Mouse (Mus musculus) right cerebral cortex, postnatal 10 days (tissue): ENCODE data around the gene Plekhh3.
A peak's percentile ranks its signal among the peaks of the same experiment; 100 is the strongest.
"Not testable (repeated sequence)": the region's sequence is repeated elsewhere in the genome, so short reads cannot be mapped to it uniquely, and the experiment has no call there.

Experiments
- DNase-seq, 2 experiments: peaks; one replicate each; pipeline ENCODE4 v3.0.0; 2021; ENCODE audit warnings: low spot score in 2 of 2

Plekhh3 gene

DNA sequence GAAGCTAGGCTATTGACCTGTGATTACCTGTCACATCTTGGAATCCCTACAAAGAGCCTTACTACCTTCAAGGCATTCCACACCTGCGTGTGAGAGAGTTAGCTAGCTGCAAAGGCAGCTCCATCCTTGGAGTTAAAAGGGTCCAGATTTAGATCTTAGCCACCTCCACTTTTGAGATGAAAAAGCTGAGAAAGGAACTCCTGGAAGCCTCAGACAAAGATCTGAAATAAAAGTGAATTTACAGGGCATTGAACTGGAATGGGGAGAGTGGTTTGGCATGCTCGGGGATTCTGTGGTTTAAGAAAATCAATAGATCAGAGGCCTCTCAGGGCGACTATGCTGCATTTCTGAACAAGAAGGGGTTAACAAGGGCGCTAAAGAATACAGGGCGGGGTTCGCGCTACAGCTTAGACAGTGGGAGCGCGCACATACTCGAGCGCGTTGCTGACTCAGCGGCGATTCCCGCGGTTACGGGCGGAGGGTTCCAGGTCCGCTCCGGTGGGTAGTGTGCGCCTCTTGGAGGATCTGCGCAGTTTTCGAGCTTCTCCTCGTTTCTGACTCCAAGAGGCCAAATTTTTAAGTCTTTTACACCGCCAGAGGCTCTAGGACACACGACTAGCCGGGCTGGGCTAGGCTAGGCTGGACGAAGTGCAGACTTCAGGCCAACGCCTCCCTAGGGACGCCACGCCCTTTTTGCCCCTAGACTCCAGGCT lies 726 bp upstream of the Plekhh3 start:
- peak; percentile 85 to 86 for DNase-seq

GRCm38 (mm10) chr11:101170354-101170810 lies 769 bp downstream of the Plekhh3 start, which contains the start of gene Cntnap1:
Cntnap1 (plus strand) TSS chr11:101170523.
- peak in 1 of 2 experiments; percentile 49 for DNase-seq

- DNase-seq, result no peak
Observed at GRCm38 (mm10) chr11:101169301-101170107, 1.6 kb downstream of the Plekhh3 start.

- no peak for DNase-seq
Observed at GRCm38 (mm10) chr11:101168301-101168980, 2.7 kb downstream of the Plekhh3 start.

DNA sequence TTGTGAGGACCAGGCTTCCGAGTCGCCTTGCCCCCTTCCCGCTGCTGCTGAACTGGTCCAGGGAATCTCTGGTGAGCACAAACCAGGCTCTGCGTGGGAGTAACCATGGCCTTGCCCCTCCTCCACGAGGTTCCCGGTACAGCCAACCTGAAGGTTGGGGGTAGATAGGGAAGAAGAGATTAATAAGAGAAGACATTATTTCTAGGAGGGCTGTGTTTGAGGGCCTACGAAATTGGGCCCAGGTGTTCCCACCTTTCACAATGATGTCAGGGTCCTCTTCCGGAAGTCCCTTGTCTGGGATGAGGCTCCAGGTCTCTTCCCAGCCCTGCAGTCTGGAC lies 3.2 kb downstream of the Plekhh3 start:
- no peak for DNase-seq

DNA sequence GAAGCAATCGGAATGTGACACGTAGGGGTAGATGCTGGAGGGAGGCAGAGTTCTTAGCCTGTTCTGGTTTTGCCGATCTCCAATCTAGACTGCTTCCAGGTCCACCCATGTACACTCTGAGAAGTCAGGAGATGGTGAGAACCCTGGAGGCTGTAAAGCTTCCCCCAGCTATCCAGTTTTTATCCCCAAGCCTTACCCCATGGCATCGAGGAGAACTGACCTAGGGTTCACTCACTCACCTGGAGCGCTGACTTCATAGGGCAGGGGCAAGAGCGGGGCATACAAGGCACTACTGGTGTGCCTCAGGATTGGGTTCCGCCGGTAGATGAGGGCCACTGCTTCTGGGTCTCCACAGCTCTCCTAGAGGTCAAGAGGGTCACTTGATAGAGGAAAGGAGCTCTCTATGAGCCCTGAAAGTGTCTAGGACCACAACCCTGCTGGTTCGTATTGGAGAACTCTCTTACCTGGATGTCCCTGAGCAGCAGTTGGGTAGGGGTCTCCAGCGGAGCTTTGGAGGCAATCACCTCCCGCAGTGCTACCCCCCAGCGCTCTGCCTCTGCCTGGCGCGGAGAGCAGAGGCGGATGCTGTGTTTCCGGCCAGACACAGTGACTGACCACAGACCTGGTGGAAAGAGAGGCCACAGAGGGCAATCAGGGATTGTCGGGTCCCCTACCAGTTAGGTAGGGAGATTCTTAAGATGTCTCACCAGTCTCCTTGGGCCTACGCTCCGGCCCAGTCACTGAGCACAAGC lies 3.8 kb downstream of the Plekhh3 start:
- no peak for DNase-seq

DNA sequence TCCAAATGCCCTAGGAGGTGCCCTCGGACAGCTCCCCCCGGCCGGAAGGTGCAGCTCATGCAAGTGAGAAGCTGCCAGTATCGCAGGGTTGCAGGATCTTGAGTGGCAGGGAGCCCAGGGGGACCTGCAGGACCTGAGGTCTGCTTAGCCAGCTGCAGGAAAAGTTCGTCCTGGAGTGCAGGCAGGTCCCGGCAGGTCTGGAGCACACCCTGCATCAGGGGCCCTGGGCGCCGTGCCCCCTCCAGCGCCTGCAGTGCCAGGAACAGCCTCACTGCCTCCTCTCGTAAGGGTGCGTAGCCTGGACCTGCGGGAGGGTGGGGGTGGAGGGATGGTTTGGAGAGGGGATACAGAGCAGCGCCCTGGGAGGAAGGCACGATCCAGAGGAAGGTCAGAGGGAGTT lies 4.8 kb downstream of the Plekhh3 start:
- no peak for DNase-seq

DNA sequence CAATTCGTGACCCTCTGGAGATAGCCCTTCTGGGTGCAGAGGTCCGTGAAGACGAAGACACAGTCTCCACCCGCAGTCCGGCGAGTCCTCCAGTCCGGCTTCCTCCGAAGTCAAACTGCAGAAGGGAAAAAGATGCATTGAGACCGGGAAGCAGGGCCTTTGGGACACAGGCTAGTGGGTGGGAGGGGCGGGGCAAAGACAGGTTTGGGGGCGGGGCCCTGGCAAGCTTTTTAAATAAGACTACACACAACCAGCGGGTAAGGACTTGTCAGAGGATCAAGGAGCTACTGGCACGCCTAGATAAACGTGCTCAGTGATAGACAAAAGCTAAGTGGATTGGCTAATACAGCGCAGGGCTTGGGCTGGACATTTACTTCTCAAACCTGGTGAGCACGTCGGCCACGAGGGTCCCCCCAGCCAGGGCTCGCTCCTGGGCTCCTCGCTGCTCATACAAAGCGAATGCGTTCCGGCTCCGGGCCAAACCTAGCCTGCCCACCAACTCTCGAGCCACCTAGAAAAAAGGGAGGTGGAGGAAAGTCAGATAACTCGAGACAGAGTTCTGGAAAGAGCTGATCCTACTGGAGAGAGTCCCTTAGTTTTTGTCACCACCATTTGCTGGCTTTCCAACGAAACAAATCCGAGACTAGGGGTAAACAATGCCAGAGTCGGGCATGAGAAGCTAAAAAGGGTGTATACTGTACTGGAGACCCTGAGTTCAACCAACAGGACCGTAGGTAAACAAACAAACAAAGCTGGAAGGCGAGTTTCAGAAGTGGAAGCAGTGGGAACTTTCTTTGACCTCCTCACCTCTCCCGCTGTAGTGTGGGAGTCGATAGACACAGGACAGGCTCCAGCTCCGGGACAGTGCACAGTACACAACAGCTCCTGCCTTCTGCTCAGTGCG lies 6.2 kb downstream of the Plekhh3 start:
- peak in 1 of 2 experiments; percentile 24 for DNase-seq

DNA sequence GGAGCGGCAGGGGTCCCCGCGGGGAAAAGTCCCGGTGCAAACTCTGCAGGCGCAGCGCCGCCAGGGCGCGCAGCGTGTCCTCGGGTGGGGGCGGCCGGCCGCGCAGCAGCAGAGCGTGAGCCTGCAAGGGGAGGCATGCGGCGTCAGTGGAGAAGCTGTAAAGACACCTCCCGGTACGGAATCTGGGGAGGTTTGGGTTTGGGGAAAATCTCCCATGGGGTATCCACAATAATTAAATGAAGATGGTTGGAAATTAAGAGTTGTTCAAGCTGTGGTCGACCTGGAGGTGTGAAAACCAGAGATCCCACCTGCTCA lies 6.8 kb downstream of the Plekhh3 start:
- no peak for DNase-seq

GRCm38 (mm10) chr11:101163476-101164350 lies 7.4 kb downstream of the Plekhh3 start:
- DNase-seq, result no peak

DNA sequence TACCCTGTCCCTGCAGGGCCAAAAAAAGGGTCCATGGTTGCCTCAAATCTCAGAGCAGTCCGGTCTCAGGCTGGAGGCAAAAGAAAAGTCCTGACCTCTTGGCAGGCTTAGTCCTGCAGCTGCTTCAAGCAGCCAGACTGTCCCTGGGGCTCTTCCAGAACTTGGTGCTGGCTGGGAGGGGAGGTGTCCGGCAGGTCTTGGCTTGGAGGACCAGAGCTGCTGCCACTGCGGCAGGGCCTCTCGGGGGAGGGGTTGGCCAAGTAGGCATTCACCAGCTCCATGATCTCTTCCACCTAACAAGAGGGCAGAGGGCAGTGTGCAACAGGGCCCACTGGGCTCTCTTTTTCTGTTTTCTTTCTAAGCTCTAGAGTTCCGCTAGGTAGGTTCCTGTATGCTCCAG lies 8.4 kb downstream of the Plekhh3 start:
- peak; percentile 64 to 71 for DNase-seq

DNA sequence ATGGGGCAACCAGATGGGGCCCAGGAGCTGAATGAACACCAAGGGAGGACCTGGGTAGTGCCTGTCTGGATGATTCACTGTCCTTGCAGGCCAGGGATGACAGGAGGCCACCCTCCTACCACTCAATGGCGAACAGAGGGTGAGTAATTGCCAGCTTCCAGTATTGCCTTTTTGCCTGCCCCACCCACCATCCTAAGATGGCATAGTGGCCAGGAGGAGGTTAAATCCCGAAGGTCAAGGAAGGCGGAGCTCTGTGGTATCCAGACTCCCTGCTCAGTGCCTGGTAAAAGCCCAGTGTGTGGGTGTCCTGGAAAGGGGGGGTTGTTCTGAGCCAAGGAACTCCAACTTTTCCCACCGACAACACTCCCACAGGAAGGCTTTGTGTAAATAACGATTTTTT lies 8.8 kb downstream of the Plekhh3 start:
- no peak for DNase-seq

DNA sequence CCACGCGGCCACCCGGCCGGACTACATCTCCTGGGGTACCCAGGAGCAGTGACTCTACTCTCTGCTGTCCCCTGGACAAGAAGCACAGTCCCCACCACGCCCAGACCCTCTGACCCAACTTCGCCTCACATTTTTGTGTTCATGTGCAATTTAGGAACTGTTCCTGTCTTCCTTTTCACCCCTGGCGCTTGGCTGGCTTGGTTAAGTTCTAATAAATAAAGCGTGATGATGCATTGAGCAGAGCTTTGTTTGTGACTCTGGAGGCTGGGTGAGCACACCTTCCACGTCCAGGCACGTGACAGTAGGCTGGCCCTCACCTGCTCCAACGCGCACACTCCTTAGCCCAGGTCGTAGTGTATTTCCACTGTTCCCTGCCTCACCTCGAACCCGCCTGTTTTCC lies 9.6 kb downstream of the Plekhh3 start:
- no peak for DNase-seq

- DNase-seq, result not testable (repeated sequence)
Observed at GRCm38 (mm10) chr11:101160981-101161505, 10.1 kb downstream of the Plekhh3 start.

DNA sequence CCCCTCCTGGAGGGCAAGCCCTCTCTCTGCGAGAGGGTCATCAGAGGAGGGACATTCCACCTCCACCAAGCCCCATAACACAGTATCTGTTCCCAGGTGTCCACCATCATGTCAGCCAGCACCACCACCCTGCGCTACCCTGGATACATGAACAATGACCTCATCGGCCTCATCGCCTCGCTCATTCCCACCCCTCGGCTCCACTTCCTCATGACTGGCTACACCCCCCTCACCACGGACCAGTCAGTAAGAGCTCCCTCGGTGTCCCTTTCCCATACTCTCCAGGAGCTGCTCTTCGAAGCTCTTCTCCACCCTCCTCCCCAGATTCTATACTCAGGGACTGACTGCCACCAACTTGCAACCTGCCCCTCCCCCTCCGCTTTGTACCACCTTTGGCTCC lies 11.0 kb downstream of the Plekhh3 start:
- DNase-seq, result not testable (repeated sequence)

GRCm38 (mm10) chr11:101155728-101156371 lies 15.3 kb downstream of the Plekhh3 start, which contains the start of gene Tubg2:
Tubg2 (plus strand) TSS chr11:101155907.
- DNase-seq, result peak; percentile 87 to 89

DNA sequence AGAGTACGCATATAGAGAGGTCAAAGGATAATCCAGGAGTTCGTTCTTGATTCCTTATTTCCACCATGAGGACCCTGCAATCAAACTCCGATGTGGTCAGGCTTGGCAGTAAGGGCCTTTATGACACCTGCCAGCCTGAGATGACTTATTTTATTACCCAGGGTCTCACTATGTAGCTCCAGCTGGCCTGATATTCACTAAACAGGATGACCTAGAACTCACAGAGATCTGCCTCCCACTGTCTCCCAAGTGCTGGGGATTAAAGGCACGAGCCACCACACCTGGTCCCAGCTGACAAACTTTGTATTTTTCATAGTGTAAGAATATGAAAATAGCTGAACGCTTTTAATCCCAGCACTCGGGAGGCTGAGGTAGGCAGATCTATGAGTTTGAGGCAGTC lies 16.0 kb downstream of the Plekhh3 start:
- DNase-seq, result no peak

DNA sequence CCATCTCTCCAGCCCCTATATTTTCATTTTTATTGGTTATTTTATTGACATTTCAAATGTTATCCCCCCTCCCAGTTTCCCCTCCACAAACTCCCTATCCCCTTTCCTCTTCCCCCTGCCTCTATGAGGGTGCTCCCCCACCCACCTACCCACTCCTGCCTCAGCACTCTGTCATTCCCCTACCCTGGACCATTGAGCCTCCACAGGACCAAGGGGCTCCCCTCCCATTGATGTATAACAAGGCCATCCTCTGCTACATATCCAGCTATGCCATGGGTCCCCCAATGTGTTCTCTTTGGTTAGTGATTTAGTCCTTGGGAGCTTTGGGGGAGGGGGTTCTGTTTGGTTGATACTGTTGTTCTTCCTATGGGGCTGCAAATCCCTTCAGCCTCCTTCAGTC lies 16.5 kb downstream of the Plekhh3 start:
- no peak for DNase-seq

DNA sequence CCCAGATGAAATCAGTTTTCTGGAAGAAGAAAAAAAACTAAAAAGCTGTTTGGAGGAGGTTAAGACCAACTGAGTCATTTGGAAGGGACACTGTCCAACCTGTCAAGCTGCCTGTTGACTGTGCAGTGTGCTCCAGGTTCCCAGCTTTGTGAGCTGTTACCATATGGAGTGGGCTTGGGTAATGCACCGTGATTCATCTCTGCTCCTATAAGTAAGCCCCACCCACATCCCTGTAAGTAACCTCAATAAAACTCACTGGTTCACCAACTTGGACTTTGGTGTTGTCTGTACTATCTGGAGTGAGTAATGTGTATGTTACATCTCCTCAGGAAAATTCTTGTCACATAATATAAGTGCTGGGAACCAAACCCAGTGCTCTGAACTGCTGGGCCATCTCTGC lies 18.3 kb downstream of the Plekhh3 start:
- no peak for DNase-seq
